Mouse (Mus musculus): ENCODE measurements around the gene Svip. TPM values are rescaled to one million over a fixed set of nuclear protein-coding genes. Genes with fewer than 3 reads are reported as not detected.

Gene Svip
- 5.1 and 5.2 TPM in 2 replicates for polyA plus RNA-seq (2011; ENCODE audit: insufficient read length, low read depth, missing spikeins)

- peak within 1 kb of the TSS; percentile 73 for H3K4me3 ChIP-seq (ENCODE audit: insufficient read depth, low read length)
- H3K27ac ChIP-seq (ENCODE audit: insufficient read depth, low read length) = no peak within 1 kb of the TSS
Measured at GRCm38 (mm10) chr7:52005511-52006295, at the start of gene Svip. Svip (minus strand) TSS chr7:52006018.

GRCm38 (mm10) chr7:52037600-52038582 is 32.1 kb upstream of the Svip start:
- no peak for TF ChIP-seq CTCF (IDR thresholded peaks at IDR 0.05; ENCODE audit: borderline replicate concordance, insufficient read depth, low read length)
- no peak for TF ChIP-seq POLR2A (IDR thresholded peaks at IDR 0.05; ENCODE audit: low read depth, low read length)
- H3K4me1 ChIP-seq (ENCODE audit: control insufficient read depth, insufficient read depth, low read length) = no peaks in the 10 kb centered on the region
- H3K4me3 ChIP-seq (ENCODE audit: insufficient read depth, low read length) = no peak overlapping the region
- no peak overlapping the region for H3K27ac ChIP-seq (ENCODE audit: insufficient read depth, low read length)

More at GRCm38 (mm10) chr7:52005511-52006295, at the start of gene Svip:
- no peak for TF ChIP-seq CTCF (IDR thresholded peaks at IDR 0.05; ENCODE audit: borderline replicate concordance, insufficient read depth, low read length)
- no peak for TF ChIP-seq POLR2A (IDR thresholded peaks at IDR 0.05; ENCODE audit: low read depth, low read length)
- no peaks in the 10 kb centered on the region for H3K4me1 ChIP-seq (ENCODE audit: control insufficient read depth, insufficient read depth, low read length)

DNA sequence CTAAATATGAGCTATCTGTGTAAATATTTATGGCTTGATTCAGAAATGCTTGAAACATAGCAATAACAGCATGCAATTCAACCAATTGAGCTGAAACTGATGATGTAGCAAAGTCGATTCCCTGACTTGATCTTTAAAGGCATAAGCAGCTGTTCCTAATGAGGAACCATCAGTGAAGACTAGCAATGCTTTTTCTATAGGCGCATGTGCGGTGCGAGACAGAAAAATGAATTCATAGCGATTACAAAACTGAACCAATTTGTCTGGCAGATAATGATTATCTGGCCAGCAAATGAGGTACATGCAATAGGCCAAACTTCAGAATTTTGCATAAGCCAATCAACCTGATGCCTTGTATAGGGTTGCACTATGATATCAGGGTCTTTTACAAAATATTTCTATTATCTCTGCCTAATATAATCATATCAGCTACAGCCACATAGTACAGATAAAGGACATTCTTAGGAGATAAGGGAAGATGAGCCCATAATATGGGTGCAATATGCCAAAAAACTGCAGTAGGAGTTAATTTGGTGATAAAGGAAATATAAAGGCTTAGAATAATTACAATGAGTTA is 18.3 kb upstream of the Svip start:
- no peak overlapping the region for H3K27ac ChIP-seq (ENCODE audit: insufficient read depth, low read length)
- H3K4me1 ChIP-seq (ENCODE audit: control insufficient read depth, insufficient read depth, low read length) = no peaks in the 10 kb centered on the region
- TF ChIP-seq POLR2A (IDR thresholded peaks at IDR 0.05; ENCODE audit: low read depth, low read length) (no peak), CTCF (IDR thresholded peaks at IDR 0.05; ENCODE audit: borderline replicate concordance, insufficient read depth, low read length) (no peak)
- no peak overlapping the region for H3K4me3 ChIP-seq (ENCODE audit: insufficient read depth, low read length)

DNA sequence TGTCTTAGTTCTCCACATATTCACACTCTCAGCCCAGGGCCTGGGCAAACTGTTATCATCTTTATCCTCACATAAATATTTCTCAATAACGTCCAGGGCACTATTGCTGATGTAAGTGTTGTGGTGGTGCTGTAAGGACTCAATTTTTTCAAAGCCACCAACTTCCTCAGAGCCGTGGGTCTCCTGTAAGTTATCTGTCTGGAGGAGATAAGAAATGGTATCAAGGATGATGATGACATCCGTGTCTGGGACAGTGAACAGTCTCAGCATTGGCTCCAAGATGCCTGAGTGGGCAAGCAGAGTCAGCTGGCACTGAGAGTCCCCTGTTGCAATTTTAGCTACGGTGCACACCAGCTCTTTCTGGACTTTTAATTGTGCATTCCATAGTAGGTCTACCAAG is 16.2 kb upstream of the Svip start:
- H3K4me1 ChIP-seq (ENCODE audit: control insufficient read depth, insufficient read depth, low read length) = no peaks in the 10 kb centered on the region
- no peak overlapping the region for H3K4me3 ChIP-seq (ENCODE audit: insufficient read depth, low read length)
- no peak for TF ChIP-seq POLR2A (IDR thresholded peaks at IDR 0.05; ENCODE audit: low read depth, low read length)
- TF ChIP-seq CTCF (IDR thresholded peaks at IDR 0.05; ENCODE audit: borderline replicate concordance, insufficient read depth, low read length) = no peak
- no peak overlapping the region for H3K27ac ChIP-seq (ENCODE audit: insufficient read depth, low read length)

DNA sequence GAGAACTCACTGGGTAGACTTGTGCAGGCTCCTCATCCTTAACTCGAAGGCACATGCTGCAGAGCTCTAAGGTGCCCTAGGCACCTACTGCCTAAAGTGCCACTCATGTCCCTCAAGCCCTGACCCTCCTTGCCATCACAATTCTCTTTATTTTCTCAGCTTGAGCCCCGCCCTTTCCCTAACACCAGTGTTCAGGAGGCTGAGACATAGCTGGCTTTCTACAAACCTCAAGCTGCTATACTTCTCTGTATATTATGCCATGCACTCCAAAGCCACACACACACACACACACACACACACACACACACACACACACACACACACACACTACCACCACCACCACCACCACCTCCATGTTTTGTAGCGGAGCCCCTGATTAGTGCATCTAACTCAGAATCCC is 9.8 kb upstream of the Svip start, which contains the start of gene 1700015G11Rik:
Gene 1700015G11Rik, minus strand, starts transcription at position 101 of the 400 bp plus-strand sequence.
- peaks cover 2% of the 10 kb centered on the region; the same call in 1 of the 2 replicates for H3K4me1 ChIP-seq (ENCODE audit: control insufficient read depth, insufficient read depth, low read length)
- H3K4me3 ChIP-seq (ENCODE audit: insufficient read depth, low read length) = no peak within 1 kb of the TSS
- TF ChIP-seq CTCF (IDR thresholded peaks at IDR 0.05; ENCODE audit: borderline replicate concordance, insufficient read depth, low read length) (no peak), POLR2A (IDR thresholded peaks at IDR 0.05; ENCODE audit: low read depth, low read length) (no peak)
- H3K27ac ChIP-seq (ENCODE audit: insufficient read depth, low read length) = peak within 1 kb of the TSS; percentile 28

DNA sequence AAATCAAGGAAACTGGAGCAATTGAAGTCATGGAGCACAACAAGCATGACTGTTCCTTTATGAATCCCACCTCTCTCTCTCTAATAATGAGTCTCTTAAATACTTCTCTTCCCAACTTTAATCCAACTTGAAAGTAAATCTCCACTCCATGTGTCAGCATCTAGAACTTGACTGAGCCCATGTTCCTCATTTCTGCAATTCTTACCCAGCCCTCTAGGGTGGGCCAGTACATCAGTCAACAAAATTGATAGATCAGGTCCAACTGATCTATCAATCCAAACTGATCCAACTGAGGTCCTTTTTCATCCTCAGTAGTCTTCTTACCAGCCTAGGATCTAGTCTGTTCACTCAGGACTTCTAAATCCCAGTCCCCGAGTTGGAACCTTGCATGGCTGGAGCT is 9.4 kb upstream of the Svip start:
- TF ChIP-seq CTCF (IDR thresholded peaks at IDR 0.05; ENCODE audit: borderline replicate concordance, insufficient read depth, low read length) (no peak), POLR2A (IDR thresholded peaks at IDR 0.05; ENCODE audit: low read depth, low read length) (no peak)
- Histone ChIP-seq H3K4me3 (ENCODE audit: insufficient read depth, low read length) (no peak overlapping the region), H3K27ac (ENCODE audit: insufficient read depth, low read length) (no peak overlapping the region), H3K4me1 (ENCODE audit: control insufficient read depth, insufficient read depth, low read length) (peaks cover 2% of the 10 kb centered on the region; the same call in 1 of the 2 replicates)

DNA sequence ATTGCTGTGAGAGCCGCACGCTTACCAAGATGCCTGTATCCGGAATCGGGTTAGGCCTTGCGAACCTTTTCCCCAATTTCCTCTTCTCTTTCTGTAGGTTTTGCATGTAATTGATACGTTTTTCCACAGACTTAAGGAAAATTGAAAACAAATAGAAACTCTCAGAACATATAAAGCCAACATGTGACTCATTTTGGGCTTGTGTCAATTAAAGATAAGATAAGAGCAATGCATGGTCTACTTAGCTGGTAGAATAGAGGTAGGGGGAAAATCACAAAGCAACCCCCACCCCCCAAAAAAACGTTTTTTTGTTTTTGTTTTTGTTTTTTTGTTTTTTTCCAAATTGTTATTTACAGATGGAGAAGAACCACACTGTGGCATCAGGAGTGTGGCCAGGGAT is 7.6 kb upstream of the Svip start:
- peaks cover 2% of the 10 kb centered on the region; the same call in 1 of the 2 replicates for H3K4me1 ChIP-seq (ENCODE audit: control insufficient read depth, insufficient read depth, low read length)
- H3K4me3 ChIP-seq (ENCODE audit: insufficient read depth, low read length) = no peak overlapping the region

GRCm38 (mm10) chr7:52007138-52007537 is 1.3 kb upstream of the Svip start:
- TF ChIP-seq POLR2A (IDR thresholded peaks at IDR 0.05; ENCODE audit: low read depth, low read length) (no peak), CTCF (IDR thresholded peaks at IDR 0.05; ENCODE audit: borderline replicate concordance, insufficient read depth, low read length) (no peak)
- Histone ChIP-seq H3K27ac (ENCODE audit: insufficient read depth, low read length) (no peak overlapping the region), H3K4me1 (ENCODE audit: control insufficient read depth, insufficient read depth, low read length) (no peaks in the 10 kb centered on the region), H3K4me3 (ENCODE audit: insufficient read depth, low read length) (no peak overlapping the region)

More for the DNA sequence above, 7.6 kb upstream of the Svip start:
- H3K27ac ChIP-seq (ENCODE audit: insufficient read depth, low read length) = no peak overlapping the region
- TF ChIP-seq CTCF (IDR thresholded peaks at IDR 0.05; ENCODE audit: borderline replicate concordance, insufficient read depth, low read length) = no peak
- TF ChIP-seq POLR2A (IDR thresholded peaks at IDR 0.05; ENCODE audit: low read depth, low read length) = no peak

GRCm38 (mm10) chr7:52006296-52006630 is 445 bp upstream of the Svip start:
- no peak overlapping the region for H3K27ac ChIP-seq (ENCODE audit: insufficient read depth, low read length)
- H3K4me3 ChIP-seq (ENCODE audit: insufficient read depth, low read length) = peak overlapping the region; percentile 37
- TF ChIP-seq POLR2A (IDR thresholded peaks at IDR 0.05; ENCODE audit: low read depth, low read length) (no peak), CTCF (IDR thresholded peaks at IDR 0.05; ENCODE audit: borderline replicate concordance, insufficient read depth, low read length) (no peak)
- no peaks in the 10 kb centered on the region for H3K4me1 ChIP-seq (ENCODE audit: control insufficient read depth, insufficient read depth, low read length)
